Mouse (Mus musculus) embryo, embryonic 9.5 days (tissue): ENCODE results near the gene Ipo13.
A peak's percentile ranks its signal among the peaks of the same experiment; 100 is the strongest.

ENCODE experiments used
- DNase-seq: peaks from one replicate; pipeline ENCODE4 v3.0.0-alpha.2; 2017; ENCODE audit errors: extremely low spot score

The Ipo13 gene

GRCm38 (mm10) chr4:117914031-117914430 is 768 bp downstream of the Ipo13 start:
- no peak for DNase-seq

- no peak for DNase-seq
These were observed 1.4 kb downstream of the Ipo13 start for GRCm38 (mm10) chr4:117913421-117913820.

GRCm38 (mm10) chr4:117912685-117913273 is 2.0 kb downstream of the Ipo13 start:
- DNase-seq = no peak

- DNase-seq = no peak
These were observed 2.7 kb downstream of the Ipo13 start for GRCm38 (mm10) chr4:117912131-117912561.

GRCm38 (mm10) chr4:117908834-117909453 is 5.9 kb downstream of the Ipo13 start:
- no peak for DNase-seq

GRCm38 (mm10) chr4:117906196-117906595 is 8.6 kb downstream of the Ipo13 start:
- DNase-seq = no peak

- no peak for DNase-seq
These were observed 10.0 kb downstream of the Ipo13 start for GRCm38 (mm10) chr4:117904761-117905160.

- DNase-seq = no peak
These were observed 10.7 kb downstream of the Ipo13 start for GRCm38 (mm10) chr4:117904094-117904493.

- no peak for DNase-seq
These were observed 16.7 kb downstream of the Ipo13 start for GRCm38 (mm10) chr4:117898111-117898510.

- no peak for DNase-seq
These were observed 18.8 kb downstream of the Ipo13 start for GRCm38 (mm10) chr4:117896031-117896430.

- no peak for DNase-seq
These were observed 19.5 kb downstream of the Ipo13 start for GRCm38 (mm10) chr4:117895339-117895738.

- no peak for DNase-seq
These were observed 20.2 kb downstream of the Ipo13 start for GRCm38 (mm10) chr4:117894601-117895000.

GRCm38 (mm10) chr4:117893376-117893775 is 21.4 kb downstream of the Ipo13 start:
- DNase-seq = peak; percentile 43

- peak; percentile 82 for DNase-seq
These were observed 23.0 kb downstream of the Ipo13 start, which contains the start of gene Dph2 for GRCm38 (mm10) chr4:117891738-117892161. TSS of gene Dph2 (minus strand) at chr4:117892032.

GRCm38 (mm10) chr4:117890750-117891149 is 24.0 kb downstream of the Ipo13 start:
- DNase-seq = no peak

- DNase-seq = no peak
These were observed 24.8 kb downstream of the Ipo13 start for GRCm38 (mm10) chr4:117890031-117890430.

GRCm38 (mm10) chr4:117889471-117889870 is 25.3 kb downstream of the Ipo13 start:
- DNase-seq = no peak

- DNase-seq = no peak
These were observed 26.9 kb downstream of the Ipo13 start for GRCm38 (mm10) chr4:117887920-117888319.

- DNase-seq = peak; percentile 89
These were observed 27.7 kb downstream of the Ipo13 start, which contains the start of gene Atp6v0b for GRCm38 (mm10) chr4:117887133-117887532. TSS of gene Atp6v0b (minus strand) at chr4:117887333.

GRCm38 (mm10) chr4:117886644-117887043 is 28.2 kb downstream of the Ipo13 start:
- no peak for DNase-seq

GRCm38 (mm10) chr4:117885994-117886393 is 28.8 kb downstream of the Ipo13 start:
- no peak for DNase-seq

GRCm38 (mm10) chr4:117885093-117885492 is 29.7 kb downstream of the Ipo13 start:
- no peak for DNase-seq

- no peak for DNase-seq
These were observed 30.7 kb downstream of the Ipo13 start for GRCm38 (mm10) chr4:117884146-117884545.
